16 mouse cellular contexts compared by ENCODE assay signal in genomic region chr1:71515041-71515440, GRCm38 (mm10).
"Had no signal": no experiment of that assay in that cellular context is flagged by ENCODE, and none has a peak within 500 bp of the region (broad histone marks: within the 10 kb centered on the region; RNA-seq: fewer than 3 reads in every experiment).

No protein-coding gene starts in this region.

- H3K4me3 ChIP-seq: limb, embryonic 12.5 days; limb, embryonic 15.5 days; midbrain, embryonic 13.5 days had no signal

- H3K4me2 ChIP-seq: limb, embryonic 12.5 days; limb, embryonic 15.5 days; liver, embryonic 11.5 days; lung, embryonic 14.5 days; midbrain, embryonic 13.5 days had no signal

- H3K4me1 ChIP-seq: limb, embryonic 12.5 days; limb, embryonic 15.5 days; midbrain, embryonic 13.5 days had no signal

- H3K27ac ChIP-seq: hindbrain, postnatal 0 days; limb, embryonic 12.5 days; limb, embryonic 15.5 days; liver, embryonic 14.5 days; macrophage; midbrain, embryonic 13.5 days; stomach, postnatal 0 days had no signal

- H3K9ac ChIP-seq: limb, embryonic 12.5 days; limb, embryonic 15.5 days; liver, embryonic 14.5 days; liver, postnatal 0 days; lung, embryonic 14.5 days; midbrain, embryonic 13.5 days had no signal

- H3K9me3 ChIP-seq: limb, embryonic 15.5 days; midbrain, embryonic 13.5 days had no signal

- H3K36me3 ChIP-seq: limb, embryonic 12.5 days; limb, embryonic 15.5 days; midbrain, embryonic 13.5 days had no signal

- ATAC-seq: hindbrain, postnatal 0 days; inflammation-experienced regulatory T-cells, adult 6 months; intestine, embryonic 16.5 days; liver, postnatal 0 days; lung, postnatal 0 days; midbrain, embryonic 13.5 days had no signal

- DNase-seq: left cerebral cortex, postnatal 4 days; liver, postnatal 0 days; lung, embryonic 14.5 days; thymus, adult 2 months; thymus, postnatal 25 days had no signal

- H3K27me3 ChIP-seq: limb, embryonic 12.5 days; limb, embryonic 15.5 days; midbrain, embryonic 13.5 days had no signal
